Mouse (Mus musculus): ENCODE measurements at regions not wholly inside any gene's neighbourhood (a gene's known extent, or its start where the extent isn't known, plus 50 kb on each side); places are given as distances from the start of the nearest gene placed in this dataset.

- no peak for DNase-seq
Measured at GRCm38 (mm10) chr1:94217407-94217806, 165.1 kb upstream of the Pdcd1 start.

- no peak for DNase-seq
Measured at GRCm38 (mm10) chr1:94208929-94209328, 156.6 kb upstream of the Pdcd1 start.

GRCm38 (mm10) chr1:94207859-94208258 lies 155.5 kb upstream of the Pdcd1 start:
- DNase-seq: no peak

- DNase-seq: no peak
Measured at GRCm38 (mm10) chr1:94203281-94203680, 150.9 kb upstream of the Pdcd1 start.

GRCm38 (mm10) chr1:94183876-94184275 lies 131.5 kb upstream of the Pdcd1 start:
- DNase-seq: no peak

- no peak for DNase-seq
Measured at GRCm38 (mm10) chr1:94149958-94150357, 97.6 kb upstream of the Pdcd1 start.

GRCm38 (mm10) chr1:94147015-94147414 lies 94.7 kb upstream of the Pdcd1 start:
- DNase-seq: no peak

GRCm38 (mm10) chr1:94140518-94140917 lies 88.2 kb upstream of the Pdcd1 start:
- DNase-seq: no peak

- peak; percentile 27 for DNase-seq
Measured at GRCm38 (mm10) chr1:94139445-94140062, 87.2 kb upstream of the Pdcd1 start.

- no peak for DNase-seq
Measured at GRCm38 (mm10) chr1:94136731-94137130, 84.4 kb upstream of the Pdcd1 start.

Data from embryo, embryonic 11 days (tissue).